Mouse (Mus musculus) cerebellum, postnatal 4 days (tissue): ENCODE results near the gene Tram2.

Source experiments
- DNase-seq, 2 experiments: peaks; one replicate each; pipeline ENCODE4 v3.0.0; 2022; ENCODE audit warnings: low spot score in 2 of 2, mixed read lengths in 1 of 2

Tram2 gene

GRCm38 (mm10) chr1:21023101-21023500 is 55.9 kb downstream of the Tram2 start:
- no peak for DNase-seq

- no peak for DNase-seq
These were observed 64.6 kb downstream of the Tram2 start for GRCm38 (mm10) chr1:21014463-21014862.

GRCm38 (mm10) chr1:21010282-21010800 is 68.7 kb downstream of the Tram2 start:
- DNase-seq: no peak

DNA sequence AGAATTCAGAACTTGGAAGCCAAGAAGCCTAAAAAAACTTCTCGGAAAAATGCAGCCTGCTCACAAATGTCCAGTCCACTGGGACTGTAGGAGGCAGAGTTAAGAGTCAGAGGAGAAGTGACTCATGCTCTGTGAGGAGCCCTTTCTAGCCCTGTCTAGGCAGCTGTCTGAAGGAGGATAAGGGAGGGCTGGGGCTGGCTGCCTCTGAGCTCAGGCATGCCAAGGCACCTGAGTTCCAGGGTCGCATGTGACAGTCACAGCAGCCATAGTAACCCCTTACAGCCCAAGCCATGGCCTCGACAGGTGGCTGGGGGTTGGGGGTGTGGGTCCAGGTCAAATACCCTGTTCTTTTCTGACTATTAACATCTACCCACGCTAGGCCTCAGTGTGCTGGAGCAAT is 70.1 kb downstream of the Tram2 start:
- DNase-seq: no peak

- no peak for DNase-seq
These were observed 70.9 kb downstream of the Tram2 start for GRCm38 (mm10) chr1:21007941-21008701.

- DNase-seq: no peak
These were observed 72.3 kb downstream of the Tram2 start for GRCm38 (mm10) chr1:21006775-21007174.

DNA sequence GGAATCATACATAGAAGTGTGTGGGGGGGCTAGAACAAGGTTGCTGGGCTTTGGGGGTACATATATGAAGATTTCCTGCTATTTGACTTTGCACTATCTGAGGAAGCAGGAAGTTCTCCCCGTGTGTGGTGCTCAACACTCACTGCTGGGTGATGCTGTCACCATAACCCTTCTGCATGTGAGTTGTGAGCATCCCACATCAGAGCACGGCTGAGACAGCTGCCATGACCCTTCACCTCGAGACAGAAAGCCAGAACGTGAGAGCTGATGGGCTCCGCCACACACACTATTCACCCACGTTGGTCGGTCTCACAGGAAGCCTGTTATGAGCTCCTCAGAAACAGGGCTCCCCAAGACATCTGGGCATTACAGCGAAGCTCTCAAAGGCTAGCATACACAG is 74.4 kb downstream of the Tram2 start:
- no peak for DNase-seq

DNA sequence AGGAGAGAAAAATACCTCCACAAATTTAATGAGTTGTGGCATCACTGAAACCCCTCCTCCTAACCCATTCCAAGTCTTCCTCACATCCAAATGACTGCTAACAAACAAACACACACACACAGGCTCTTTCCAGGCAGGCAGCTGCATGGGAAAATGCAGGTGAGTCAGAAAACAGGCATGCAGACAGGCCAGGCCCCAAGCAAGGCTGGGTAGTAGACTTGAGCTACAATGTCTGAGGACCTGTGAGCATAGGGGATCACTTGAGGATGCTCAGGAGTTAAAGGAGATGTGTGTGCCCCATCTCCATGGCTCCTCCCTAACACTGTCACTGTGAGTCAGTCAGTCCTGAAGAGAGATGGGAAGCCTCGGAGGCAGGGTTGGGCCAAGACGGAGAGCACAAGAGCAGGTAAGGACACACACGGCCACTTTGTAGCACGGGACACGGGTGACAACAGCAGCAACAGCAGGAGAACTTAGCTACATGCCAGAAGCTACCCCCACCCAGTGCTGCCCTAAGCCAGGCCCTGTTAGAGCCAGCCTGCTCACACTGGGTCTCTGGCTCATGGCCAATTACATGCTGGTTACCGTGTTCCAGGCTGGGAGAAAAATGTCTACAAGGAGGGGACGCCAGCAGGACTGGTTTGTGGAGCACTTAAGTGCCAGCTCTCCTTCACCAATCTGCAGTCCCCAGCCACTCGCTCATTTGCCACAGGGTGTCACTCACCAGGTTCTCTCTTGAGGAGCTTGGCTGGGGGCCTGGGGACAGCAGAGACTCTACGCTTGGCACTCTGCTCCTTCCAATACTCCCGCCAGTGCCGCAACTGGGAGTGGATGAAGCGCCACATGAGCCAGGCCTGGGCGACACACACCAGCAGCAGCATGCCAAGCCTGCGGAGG is 76.5 kb downstream of the Tram2 start:
- peak in 1 of 2 experiments; percentile 44 for DNase-seq

DNA sequence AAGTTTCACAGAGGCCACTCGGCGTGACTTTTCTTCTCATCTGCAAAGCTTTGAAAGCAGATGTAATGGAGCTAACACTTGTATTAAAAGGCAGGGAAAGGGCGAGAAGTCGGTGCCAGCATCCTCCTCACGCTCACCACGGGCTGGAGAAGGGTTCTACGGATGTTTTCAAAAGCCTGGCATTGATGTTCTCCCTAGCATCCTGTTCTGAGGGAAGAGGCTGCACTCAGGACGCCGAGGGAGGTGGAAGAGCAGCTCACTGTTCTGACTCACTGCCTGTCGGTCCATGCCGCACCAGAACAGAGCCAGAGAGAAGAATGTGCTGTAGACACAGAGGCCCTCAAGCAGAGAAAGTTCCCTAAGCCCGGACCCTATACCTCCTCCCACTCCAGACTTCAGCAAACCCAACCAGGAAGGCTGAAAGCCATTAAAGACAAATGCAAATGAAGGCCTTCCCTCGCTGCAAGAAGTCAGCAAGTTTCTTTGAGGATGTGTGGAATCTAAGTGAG is 81.1 kb downstream of the Tram2 start:
- no peak for DNase-seq

DNA sequence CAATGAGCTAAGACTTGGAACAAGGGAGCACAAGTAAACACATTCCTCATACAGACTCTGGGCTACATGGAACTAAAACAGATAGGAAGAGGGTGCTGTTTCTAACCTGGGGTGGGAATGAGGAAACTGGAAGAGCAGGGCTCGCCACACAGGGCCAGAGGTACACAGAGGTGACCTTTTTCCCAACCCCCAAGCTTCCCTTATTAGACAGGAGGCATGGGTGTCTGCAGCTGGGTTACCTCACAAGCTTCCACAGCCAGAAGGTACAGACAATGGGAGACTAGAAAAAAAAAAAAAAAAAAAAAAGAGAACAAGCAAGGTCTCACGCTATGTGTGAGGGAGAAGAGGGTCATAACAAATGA is 81.7 kb downstream of the Tram2 start:
- no peak for DNase-seq

GRCm38 (mm10) chr1:20996603-20997327 is 82.3 kb downstream of the Tram2 start:
- no peak for DNase-seq

DNA sequence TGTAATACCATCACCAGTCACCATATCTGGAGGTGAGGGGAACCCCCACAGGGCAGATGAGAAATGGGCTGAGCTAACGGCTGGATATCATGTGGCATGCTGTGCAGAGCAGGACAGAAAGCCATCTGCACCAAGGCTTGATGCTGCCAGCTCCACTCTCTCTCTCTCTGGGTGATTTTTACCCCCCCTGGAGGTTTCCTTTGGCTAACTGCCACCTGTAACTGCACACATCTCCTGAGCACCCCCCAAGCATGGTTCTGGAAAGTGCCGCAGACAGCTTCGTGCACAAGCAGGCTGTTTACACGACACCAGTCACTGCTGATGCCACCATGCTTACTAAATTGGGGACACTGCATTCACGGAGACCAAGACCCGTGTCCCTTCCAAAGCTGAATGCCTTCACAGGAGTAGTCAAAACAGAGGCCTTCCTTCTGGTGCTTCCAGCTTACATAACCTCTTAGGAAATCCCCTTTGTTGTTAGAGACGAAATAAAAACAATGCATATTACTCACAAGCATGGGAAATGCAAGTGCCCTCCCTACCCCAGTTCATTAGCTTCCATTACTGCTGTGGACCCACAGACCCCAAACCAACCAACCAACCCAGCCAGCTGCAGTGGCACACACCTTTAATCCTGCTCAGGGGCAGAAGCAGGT is 83.6 kb downstream of the Tram2 start:
- no peak for DNase-seq

GRCm38 (mm10) chr1:20994338-20994737 is 84.7 kb downstream of the Tram2 start:
- DNase-seq: no peak

DNA sequence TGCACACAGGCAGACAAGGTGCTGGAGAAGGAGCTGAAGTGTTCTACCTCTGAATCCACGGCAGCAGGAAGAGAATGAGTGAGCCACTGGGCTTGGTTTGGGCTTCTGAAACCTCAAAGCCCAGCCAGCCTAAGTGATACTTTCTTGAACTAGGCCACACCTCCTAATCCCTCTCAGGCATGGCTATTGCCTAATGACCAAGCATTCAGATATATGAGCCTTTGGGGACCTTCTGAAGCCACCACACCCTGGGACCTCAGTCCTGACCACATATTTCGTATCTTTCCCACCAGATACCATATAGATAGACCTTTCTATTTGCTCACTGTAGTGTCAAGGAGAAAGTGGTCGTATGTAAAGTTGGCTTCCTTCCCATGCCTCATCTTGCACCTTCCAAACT is 85.3 kb downstream of the Tram2 start:
- DNase-seq: no peak

GRCm38 (mm10) chr1:20989461-20990083 is 89.5 kb downstream of the Tram2 start:
- no peak for DNase-seq

DNA sequence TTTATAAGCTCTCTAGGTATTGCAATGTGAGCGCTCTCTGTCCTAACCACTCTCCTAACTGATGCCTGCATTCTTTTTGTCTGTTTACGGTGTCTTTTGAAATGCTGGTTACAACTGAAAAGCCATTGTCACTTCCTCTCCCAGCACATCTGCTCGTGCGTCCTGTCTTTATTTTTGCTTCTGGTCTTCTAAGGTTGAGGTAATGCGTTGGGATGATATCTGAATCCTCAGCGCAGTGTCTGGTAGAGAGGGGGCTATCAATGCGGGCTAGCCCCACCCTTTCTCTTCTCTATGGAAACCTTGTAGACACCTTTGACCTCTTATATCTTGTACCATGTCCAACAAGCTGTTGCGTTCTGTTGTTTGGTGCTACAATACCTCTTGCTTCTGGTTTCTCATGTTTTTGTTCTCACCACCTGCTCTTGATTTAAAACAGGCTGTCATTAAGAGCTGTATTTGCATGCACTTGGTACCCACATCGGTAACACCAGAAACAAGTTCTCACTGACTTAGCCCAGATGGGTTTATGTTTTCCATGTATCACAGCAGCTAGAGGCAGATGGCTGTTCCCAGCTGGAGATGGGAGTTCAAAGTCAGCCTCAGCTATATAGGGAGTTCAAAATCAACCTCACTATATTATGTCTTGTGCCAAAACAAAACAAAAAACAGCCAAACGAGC is 92.5 kb downstream of the Tram2 start:
- DNase-seq: no peak

GRCm38 (mm10) chr1:20984582-20984981 is 94.4 kb downstream of the Tram2 start:
- no peak for DNase-seq

- DNase-seq: no peak
These were observed 94.9 kb downstream of the Tram2 start for GRCm38 (mm10) chr1:20984103-20984502.

GRCm38 (mm10) chr1:20981764-20982163 is 97.3 kb downstream of the Tram2 start:
- no peak for DNase-seq

- no peak for DNase-seq
These were observed 98.5 kb downstream of the Tram2 start for GRCm38 (mm10) chr1:20980553-20980952.
